Mouse (Mus musculus) cerebellum, postnatal 10 days (tissue): ENCODE data around the gene Plcd1.

Experiments used
- DNase-seq, 2 experiments: peaks; one replicate each; pipeline ENCODE4 v3.0.0; 2021; ENCODE audit warnings: mixed read lengths in 2 of 2

The Plcd1 gene

GRCm38 (mm10) chr9:119052154-119052944 is 41.0 kb downstream of the Plcd1 start, which contains the start of gene Vill:
Gene Vill, plus strand, starts transcription at chr9:119052778.
- no peak for DNase-seq

GRCm38 (mm10) chr9:119051158-119051557 is 42.1 kb downstream of the Plcd1 start:
- no peak for DNase-seq

- no peak for DNase-seq
Measured at GRCm38 (mm10) chr9:119048182-119048903, 45.0 kb downstream of the Plcd1 start.

GRCm38 (mm10) chr9:119040101-119040775 is 53.1 kb downstream of the Plcd1 start:
- DNase-seq: peak; percentile 80 to 82

GRCm38 (mm10) chr9:119038574-119038973 is 54.7 kb downstream of the Plcd1 start:
- no peak for DNase-seq

- no peak for DNase-seq
Measured at GRCm38 (mm10) chr9:119037076-119037730, 56.1 kb downstream of the Plcd1 start.

GRCm38 (mm10) chr9:119035836-119036235 is 57.5 kb downstream of the Plcd1 start:
- peak; percentile 60 to 71 for DNase-seq

- peak; percentile 61 to 76 for DNase-seq
Measured at GRCm38 (mm10) chr9:119034676-119035665, 58.3 kb downstream of the Plcd1 start.

- DNase-seq: no peak
Measured at GRCm38 (mm10) chr9:119034069-119034468, 59.2 kb downstream of the Plcd1 start.

- DNase-seq: peak in 1 of 2 experiments; percentile 22
Measured at GRCm38 (mm10) chr9:119033111-119033921, 60.0 kb downstream of the Plcd1 start.

GRCm38 (mm10) chr9:119032538-119032937 is 60.8 kb downstream of the Plcd1 start:
- DNase-seq: no peak

GRCm38 (mm10) chr9:119031772-119032171 is 61.5 kb downstream of the Plcd1 start:
- DNase-seq: peak in 1 of 2 experiments; percentile 28

GRCm38 (mm10) chr9:119031038-119031437 is 62.3 kb downstream of the Plcd1 start:
- DNase-seq: no peak

- peak; percentile 76 to 78 for DNase-seq
Measured at GRCm38 (mm10) chr9:119029568-119029967, 63.7 kb downstream of the Plcd1 start.

GRCm38 (mm10) chr9:119028226-119029195 is 64.8 kb downstream of the Plcd1 start:
- no peak for DNase-seq

GRCm38 (mm10) chr9:119027337-119027736 is 66.0 kb downstream of the Plcd1 start:
- no peak for DNase-seq

GRCm38 (mm10) chr9:119025832-119026331 is 67.4 kb downstream of the Plcd1 start:
- DNase-seq: no peak

GRCm38 (mm10) chr9:119025263-119025662 is 68.0 kb downstream of the Plcd1 start:
- DNase-seq: no peak

- no peak for DNase-seq
Measured at GRCm38 (mm10) chr9:119021731-119022130, 71.6 kb downstream of the Plcd1 start.
